Mouse (Mus musculus) gastrocnemius, adult 8-10 months (tissue): Measurements from ENCODE around the gene 4933402N03Rik. TPM values are rescaled to one million over a fixed set of nuclear protein-coding genes. Genes with fewer than 3 reads are reported as not detected.

Experiments
- DNase-seq, 2 experiments: peaks; one replicate each; pipeline ENCODE4 v3.0.0; 2022; ENCODE audit warnings: low spot score in 2 of 2
- total RNA-seq, 4 experiments: library from RNA; stranded (reverse); gene quantifications; 2 replicates each; pipeline ENCODE4 v1.2.4; 2022

4933402N03Rik gene
- total RNA-seq = not detected

GRCm38 (mm10) chr7:131146214-131146613 lies at the start of gene 4933402N03Rik:
TSS of gene 4933402N03Rik (minus strand) at chr7:131146314.
- DNase-seq = no peak

GRCm38 (mm10) chr7:131187996-131188395 lies 41.9 kb upstream of the 4933402N03Rik start:
- DNase-seq = no peak

GRCm38 (mm10) chr7:131187047-131187446 lies 40.9 kb upstream of the 4933402N03Rik start:
- DNase-seq = no peak

GRCm38 (mm10) chr7:131184339-131184738 lies 38.2 kb upstream of the 4933402N03Rik start:
- DNase-seq = no peak

- DNase-seq = no peak
Observed at GRCm38 (mm10) chr7:131182685-131183084, 36.6 kb upstream of the 4933402N03Rik start.

GRCm38 (mm10) chr7:131174121-131174520 lies 28.0 kb upstream of the 4933402N03Rik start, which contains the start of gene 5430419D17Rik:
TSS of gene 5430419D17Rik (plus strand) at chr7:131174402.
- no peak for DNase-seq

- no peak for DNase-seq
Observed at GRCm38 (mm10) chr7:131169099-131169498, 23.0 kb upstream of the 4933402N03Rik start.

GRCm38 (mm10) chr7:131167771-131168170 lies 21.7 kb upstream of the 4933402N03Rik start:
- no peak for DNase-seq

GRCm38 (mm10) chr7:131162251-131162650 lies 16.1 kb upstream of the 4933402N03Rik start:
- no peak for DNase-seq

- no peak for DNase-seq
Observed at GRCm38 (mm10) chr7:131153044-131153443, 6.9 kb upstream of the 4933402N03Rik start.

- DNase-seq = no peak
Observed at GRCm38 (mm10) chr7:131150179-131150578, 4.1 kb upstream of the 4933402N03Rik start.

- DNase-seq = no peak
Observed at GRCm38 (mm10) chr7:131133181-131133580, 12.9 kb downstream of the 4933402N03Rik start.

GRCm38 (mm10) chr7:131130021-131130420 lies 16.1 kb downstream of the 4933402N03Rik start:
- no peak for DNase-seq

GRCm38 (mm10) chr7:131122210-131122807 lies 23.8 kb downstream of the 4933402N03Rik start:
- DNase-seq = no peak

GRCm38 (mm10) chr7:131114434-131114833 lies 31.7 kb downstream of the 4933402N03Rik start:
- DNase-seq = no peak

- no peak for DNase-seq
Observed at GRCm38 (mm10) chr7:131113676-131114075, 32.4 kb downstream of the 4933402N03Rik start.

GRCm38 (mm10) chr7:131112486-131112885 lies 33.6 kb downstream of the 4933402N03Rik start:
- DNase-seq = no peak

Other genes starting within 250 kb of the 4933402N03Rik start
- gene Htra1, start 210.2 kb downstream of the 4933402N03Rik start, total RNA-seq = 10 to 100 TPM; 33.9 to 51.0 (median 36.5) TPM
- gene Dmbt1, start 114.3 kb downstream of the 4933402N03Rik start, total RNA-seq = not detected
- not detected for gene 5430419D17Rik, start 28.1 kb upstream of the 4933402N03Rik start, total RNA-seq
- gene Cuzd1, start 176.0 kb upstream of the 4933402N03Rik start, total RNA-seq = under 1 TPM; 0.63 to 0.99 (median 0.91) TPM
- gene Fam24b, start 183.2 kb upstream of the 4933402N03Rik start, total RNA-seq = not detected
- gene Fam24a, start 187.6 kb upstream of the 4933402N03Rik start, total RNA-seq = not detected
- 10 to 100 TPM; 14.4 to 19.2 (median 16.4) TPM for gene 2310057M21Rik, start 216.4 kb upstream of the 4933402N03Rik start, total RNA-seq
- 10 to 100 TPM; 28.2 to 45.0 (median 39.4) TPM for gene Pstk, start 224.8 kb upstream of the 4933402N03Rik start, total RNA-seq